Mouse (Mus musculus) naive thymus-derived CD4-positive, alpha-beta T cell, adult 2 months (primary cell): Measurements from ENCODE around the gene Fgf12.

Experiments
- DNase-seq: peaks from one replicate; pipeline ENCODE4 v3.0.0-alpha.2; 2011; ENCODE audit warnings: low read depth

Gene Fgf12

GRCm38 (mm10) chr16:28752638-28753118 lies at the start of gene Fgf12:
Gene Fgf12, minus strand, starts transcription at chr16:28753068.
- no peak for DNase-seq

GRCm38 (mm10) chr16:28793115-28793514 lies 40.2 kb upstream of the Fgf12 start:
- DNase-seq: no peak

- DNase-seq: no peak
Measured at GRCm38 (mm10) chr16:28770276-28770675, 17.4 kb upstream of the Fgf12 start.

GRCm38 (mm10) chr16:28761417-28761976 lies 8.6 kb upstream of the Fgf12 start:
- no peak for DNase-seq

GRCm38 (mm10) chr16:28753124-28753917 lies 453 bp upstream of the Fgf12 start:
- no peak for DNase-seq

- no peak for DNase-seq
Measured at GRCm38 (mm10) chr16:28734461-28734860, 18.4 kb downstream of the Fgf12 start.

- no peak for DNase-seq
Measured at GRCm38 (mm10) chr16:28726792-28727191, 26.1 kb downstream of the Fgf12 start.

- no peak for DNase-seq
Measured at GRCm38 (mm10) chr16:28706623-28707022, 46.2 kb downstream of the Fgf12 start.

GRCm38 (mm10) chr16:28700346-28700745 lies 52.5 kb downstream of the Fgf12 start:
- DNase-seq: no peak

- DNase-seq: no peak
Measured at GRCm38 (mm10) chr16:28696851-28697250, 56.0 kb downstream of the Fgf12 start.

- no peak for DNase-seq
Measured at GRCm38 (mm10) chr16:28694113-28694899, 58.6 kb downstream of the Fgf12 start.

GRCm38 (mm10) chr16:28688861-28689385 lies 63.9 kb downstream of the Fgf12 start:
- no peak for DNase-seq

- no peak for DNase-seq
Measured at GRCm38 (mm10) chr16:28681625-28682024, 71.2 kb downstream of the Fgf12 start.

GRCm38 (mm10) chr16:28668815-28669347 lies 84.0 kb downstream of the Fgf12 start:
- DNase-seq: no peak

GRCm38 (mm10) chr16:28652640-28653039 lies 100.2 kb downstream of the Fgf12 start:
- DNase-seq: no peak

GRCm38 (mm10) chr16:28650589-28650988 lies 102.3 kb downstream of the Fgf12 start:
- DNase-seq: no peak

- DNase-seq: no peak
Measured at GRCm38 (mm10) chr16:28645030-28645429, 107.8 kb downstream of the Fgf12 start.

GRCm38 (mm10) chr16:28631721-28632120 lies 121.1 kb downstream of the Fgf12 start:
- DNase-seq: no peak

GRCm38 (mm10) chr16:28630771-28631484 lies 121.9 kb downstream of the Fgf12 start:
- DNase-seq: no peak

GRCm38 (mm10) chr16:28626259-28626658 lies 126.6 kb downstream of the Fgf12 start:
- DNase-seq: no peak

GRCm38 (mm10) chr16:28625689-28626088 lies 127.2 kb downstream of the Fgf12 start:
- DNase-seq: no peak

GRCm38 (mm10) chr16:28614412-28614811 lies 138.5 kb downstream of the Fgf12 start:
- DNase-seq: no peak
